Mouse (Mus musculus) MEL (cell line): ENCODE results near the gene Ggcx. TPM values are rescaled to one million over a fixed set of nuclear protein-coding genes. Genes with fewer than 3 reads are reported as not detected.
"Not testable (repeated sequence)": the region's sequence is repeated elsewhere in the genome, so short reads cannot be mapped to it uniquely, and the experiment has no call there.

Source experiments
- DNase-seq: peaks from one replicate; pipeline ENCODE4 v3.0.0; 2011; ENCODE audit warnings: low read depth, low spot score
- H3K27ac ChIP-seq: 2 replicates; pipeline ENCODE4 v1.5.1; 2012; ENCODE audit warnings: low read depth, mild to moderate bottlenecking, control low read depth, low read length, moderate library complexity; ENCODE audit not compliant: control insufficient read depth
- H3K27me3 ChIP-seq, 2 experiments: fragments of 150-350 bp in 1 of 2; sonication (generic) in 1 of 2; 2 replicates each; pipeline ENCODE4 v1.6.1; 2012; ENCODE audit warnings: low read length in 2 of 2, mild to moderate bottlenecking in 2 of 2, improper control_type of control experiment in 1 of 2, moderate library complexity in 1 of 2; ENCODE audit not compliant: insufficient read depth in 2 of 2, control insufficient read depth in 1 of 2
- H3K36me3 ChIP-seq, 2 experiments: 2 replicates each; pipeline ENCODE4 v1.6.1; 2012 to 2014; ENCODE audit warnings: low read length in 2 of 2, improper control_type of control experiment in 1 of 2, inconsistent platforms in 1 of 2, mild to moderate bottlenecking in 1 of 2; ENCODE audit not compliant: insufficient read depth in 2 of 2, control insufficient read depth in 1 of 2
- H3K4me1 ChIP-seq, 2 experiments: fragments of 150-350 bp in 1 of 2; sonication (generic) in 1 of 2; 2 replicates each; pipeline ENCODE4 v1.6.1; 2012; ENCODE audit warnings: low read length in 2 of 2, improper control_type of control experiment in 1 of 2, mild to moderate bottlenecking in 1 of 2; ENCODE audit not compliant: insufficient read depth in 2 of 2, control insufficient read depth in 1 of 2
- H3K4me3 ChIP-seq, 2 experiments: fragments of 150-350 bp in 1 of 2; sonication (generic) in 1 of 2; 2 replicates each; pipeline ENCODE4 v1.5.1; 2012; ENCODE audit warnings: low read depth in 2 of 2, low read length in 2 of 2, mild to moderate bottlenecking in 2 of 2, moderate library complexity in 2 of 2, control low read depth in 1 of 2, improper control_type of control experiment in 1 of 2; ENCODE audit not compliant: control insufficient read depth in 1 of 2, insufficient read depth in 1 of 2
- H3K79me2 ChIP-seq: 2 replicates; pipeline ENCODE4 v1.6.1; 2012; ENCODE audit warnings: mild to moderate bottlenecking, low read length, moderate library complexity; ENCODE audit not compliant: control insufficient read depth, poor library complexity, insufficient read depth
- H3K9ac ChIP-seq: 2 replicates; pipeline ENCODE4 v1.6.1; 2012; ENCODE audit warnings: low read depth, mild to moderate bottlenecking, control low read depth, low read length, moderate library complexity; ENCODE audit not compliant: control insufficient read depth, poor library complexity, severe bottlenecking
- H3K9me3 ChIP-seq: fragments of 150-350 bp; sonication (generic); replicated peaks from 2 replicates; pipeline ENCODE4 v1.6.1; 2012; ENCODE audit warnings: mild to moderate bottlenecking, low read length, improper control_type of control experiment, moderate library complexity; ENCODE audit not compliant: insufficient read depth
- BHLHE40 ChIP-seq: IDR thresholded peaks from 2 replicates; pipeline ENCODE4 v1.6.1; 2012; ENCODE audit warnings: low read depth, mild to moderate bottlenecking, inconsistent platforms, low read length, improper control_type of control experiment, borderline replicate concordance
- CHD2 ChIP-seq: IDR thresholded peaks from 2 replicates; pipeline ENCODE4 v1.6.1; 2011; ENCODE audit warnings: low read length, improper control_type of control experiment
- CTCF ChIP-seq, 3 experiments: IDR thresholded peaks in 2 of 3; conservative IDR thresholded peaks in 1 of 3; 2 replicates each; pipeline ENCODE4 v1.5.1; 2011 to 2012; ENCODE audit warnings: low read length in 3 of 3, low read depth in 2 of 3, mild to moderate bottlenecking in 2 of 3, improper control_type of control experiment in 1 of 3, inconsistent platforms in 1 of 3, mixed read lengths in 1 of 3, moderate library complexity in 1 of 3; ENCODE audit not compliant: control insufficient read depth in 1 of 3, insufficient read depth in 1 of 3, poor library complexity in 1 of 3, severe bottlenecking in 1 of 3
- ELF1 ChIP-seq: IDR thresholded peaks from 2 replicates; pipeline ENCODE4 v1.6.1; 2014; ENCODE audit warnings: low read depth, mild to moderate bottlenecking, inconsistent platforms, low read length, improper control_type of control experiment, moderate library complexity
- EP300 ChIP-seq, 2 experiments: IDR thresholded peaks; 2 replicates each; pipeline ENCODE4 v1.6.1; 2011; ENCODE audit warnings: improper control_type of control experiment in 2 of 2, low read length in 2 of 2, low read depth in 1 of 2, mild to moderate bottlenecking in 1 of 2
- ETS1 ChIP-seq: IDR thresholded peaks from 2 replicates; pipeline ENCODE4 v1.6.1; 2012; ENCODE audit warnings: low read depth, mild to moderate bottlenecking, inconsistent platforms, low read length, improper control_type of control experiment, moderate library complexity
- GATA1 ChIP-seq: IDR thresholded peaks from 2 replicates; pipeline ENCODE4 v1.6.1; 2011; ENCODE audit warnings: low read depth, low read length, improper control_type of control experiment
- HCFC1 ChIP-seq: IDR thresholded peaks from 2 replicates; pipeline ENCODE4 v1.6.1; 2012; ENCODE audit warnings: low read depth, mild to moderate bottlenecking, inconsistent platforms, low read length, improper control_type of control experiment, moderate library complexity
- KAT2A ChIP-seq: conservative IDR thresholded peaks from 2 replicates; pipeline ENCODE4 v1.6.1; 2012; ENCODE audit warnings: low read depth, low read length, improper control_type of control experiment, inconsistent platforms
- MAFK ChIP-seq: IDR thresholded peaks from 2 replicates; pipeline ENCODE4 v1.6.1; 2011; ENCODE audit warnings: low read depth, mild to moderate bottlenecking, low read length, improper control_type of control experiment, borderline replicate concordance
- MAZ ChIP-seq: IDR thresholded peaks from 2 replicates; pipeline ENCODE4 v1.6.1; 2012; ENCODE audit warnings: low read depth, mild to moderate bottlenecking, inconsistent platforms, low read length, improper control_type of control experiment
- MXI1 ChIP-seq: IDR thresholded peaks from 2 replicates; pipeline ENCODE4 v1.6.1; 2011; ENCODE audit warnings: mild to moderate bottlenecking, low read depth, low read length, improper control_type of control experiment
- MYB ChIP-seq: IDR thresholded peaks from 2 replicates; pipeline ENCODE4 v1.6.1; 2011; ENCODE audit warnings: mild to moderate bottlenecking, low read depth, low read length, improper control_type of control experiment
- NELFE ChIP-seq: IDR thresholded peaks from 2 replicates; pipeline ENCODE4 v1.6.1; 2011; ENCODE audit warnings: low read depth, low read length, improper control_type of control experiment
- POLR2A ChIP-seq, 2 experiments: IDR thresholded peaks; 2 replicates each; pipeline ENCODE4 v1.6.1; 2011 to 2012; ENCODE audit warnings: low read length in 2 of 2, mild to moderate bottlenecking in 2 of 2, control low read depth in 1 of 2, improper control_type of control experiment in 1 of 2, low read depth in 1 of 2, moderate library complexity in 1 of 2; ENCODE audit not compliant: control insufficient read depth in 1 of 2, insufficient read depth in 1 of 2, poor library complexity in 1 of 2
- POLR2AphosphoS2 ChIP-seq: IDR thresholded peaks from 2 replicates; pipeline ENCODE4 v1.6.1; 2011; ENCODE audit warnings: low read length, improper control_type of control experiment
- RCOR1 ChIP-seq: IDR thresholded peaks from 2 replicates; pipeline ENCODE4 v1.6.1; 2012; ENCODE audit warnings: low read depth, mild to moderate bottlenecking, inconsistent platforms, low read length, improper control_type of control experiment
- SIN3A ChIP-seq: IDR thresholded peaks from 2 replicates; pipeline ENCODE4 v1.6.1; 2012; ENCODE audit warnings: low read length, improper control_type of control experiment, inconsistent platforms
- SMC3 ChIP-seq: IDR thresholded peaks from 2 replicates; pipeline ENCODE4 v1.6.1; 2011; ENCODE audit warnings: low read depth, low read length, improper control_type of control experiment
- TAL1 ChIP-seq: IDR thresholded peaks from 2 replicates; pipeline ENCODE4 v1.6.1; 2012; ENCODE audit warnings: mild to moderate bottlenecking, inconsistent platforms, low read length, moderate library complexity, mixed read lengths
- TBP ChIP-seq: IDR thresholded peaks from 2 replicates; pipeline ENCODE4 v1.8.0; 2011; ENCODE audit warnings: low read depth, low read length, improper control_type of control experiment
- TCF12 ChIP-seq: IDR thresholded peaks from 2 replicates; pipeline ENCODE4 v1.6.1; 2014; ENCODE audit warnings: low read depth, mild to moderate bottlenecking, inconsistent platforms, low read length, improper control_type of control experiment, moderate library complexity
- UBTF ChIP-seq: IDR thresholded peaks from 2 replicates; pipeline ENCODE4 v1.6.1; 2012; ENCODE audit warnings: low read depth, mild to moderate bottlenecking, inconsistent platforms, low read length, improper control_type of control experiment, moderate library complexity, borderline replicate concordance; ENCODE audit not compliant: insufficient read depth
- USF1 ChIP-seq: IDR thresholded peaks from 2 replicates; pipeline ENCODE4 v1.6.1; 2014; ENCODE audit warnings: low read depth, mild to moderate bottlenecking, inconsistent platforms, low read length, improper control_type of control experiment, moderate library complexity
- USF2 ChIP-seq, 2 experiments: IDR thresholded peaks; 2 replicates each; pipeline ENCODE4 v1.6.1; 2011 to 2012; ENCODE audit warnings: improper control_type of control experiment in 2 of 2, low read length in 2 of 2, borderline replicate concordance in 1 of 2, inconsistent platforms in 1 of 2, low read depth in 1 of 2, mild to moderate bottlenecking in 1 of 2; ENCODE audit not compliant: insufficient read depth in 1 of 2
- ZC3H11A ChIP-seq: IDR thresholded peaks from 2 replicates; pipeline ENCODE4 v1.6.1; 2012; ENCODE audit warnings: low read depth, mild to moderate bottlenecking, inconsistent platforms, low read length, improper control_type of control experiment
- ZMIZ1 ChIP-seq: IDR thresholded peaks from 2 replicates; pipeline ENCODE4 v1.6.1; 2012; ENCODE audit warnings: low read depth, mild to moderate bottlenecking, inconsistent platforms, low read length, improper control_type of control experiment, moderate library complexity
- ZNF384 ChIP-seq: IDR thresholded peaks from 2 replicates; pipeline ENCODE4 v1.6.1; 2012; ENCODE audit warnings: low read depth, mild to moderate bottlenecking, inconsistent platforms, low read length, improper control_type of control experiment
- polyA plus RNA-seq, 2 experiments: library from polyadenylated mRNA; stranded (reverse) in 1 of 2; unstranded in 1 of 2; fragments of >175 nt in 1 of 2; fragments of >200 nt in 1 of 2; gene quantifications; 2 replicates each; pipeline versions ENCODE4 v1.2.1 to v1.2.4; 2012; ENCODE audit warnings: low replicate concordance in 2 of 2, low read depth in 1 of 2; ENCODE audit not compliant: insufficient read length in 2 of 2, insufficient read depth in 1 of 2, missing spikeins in 1 of 2
- total RNA-seq: library from RNA; depleted of rRNA; stranded (reverse); fragments of 300-350 nt; gene quantifications from 2 replicates; pipeline ENCODE4 v1.2.3, GENCODE M21; 2012

Gene Ggcx
- total and polyA plus RNA-seq, 3 experiments, result 5.2 to 5.4 TPM; not detected in 1

- DNase-seq, result peak; percentile 50
- TF ChIP-seq GATA1 (0 out of 2 replicates have a peak, but pooled peaks have one; percentile 29), ZNF384 (peak; percentile 90), RCOR1 (0 out of 2 replicates have a peak, but pooled peaks have one; percentile 20)
- TF ChIP-seq, all 39 proteins: peak for 3; not testable (repeated sequence) for 36
- H3K27ac ChIP-seq, result peak overlapping the region; percentile 93; the same call in 1 of the 2 replicates
These were observed 64.6 kb downstream of the Ggcx start for GRCm38 (mm10) chr6:72478691-72479090.

DNA sequence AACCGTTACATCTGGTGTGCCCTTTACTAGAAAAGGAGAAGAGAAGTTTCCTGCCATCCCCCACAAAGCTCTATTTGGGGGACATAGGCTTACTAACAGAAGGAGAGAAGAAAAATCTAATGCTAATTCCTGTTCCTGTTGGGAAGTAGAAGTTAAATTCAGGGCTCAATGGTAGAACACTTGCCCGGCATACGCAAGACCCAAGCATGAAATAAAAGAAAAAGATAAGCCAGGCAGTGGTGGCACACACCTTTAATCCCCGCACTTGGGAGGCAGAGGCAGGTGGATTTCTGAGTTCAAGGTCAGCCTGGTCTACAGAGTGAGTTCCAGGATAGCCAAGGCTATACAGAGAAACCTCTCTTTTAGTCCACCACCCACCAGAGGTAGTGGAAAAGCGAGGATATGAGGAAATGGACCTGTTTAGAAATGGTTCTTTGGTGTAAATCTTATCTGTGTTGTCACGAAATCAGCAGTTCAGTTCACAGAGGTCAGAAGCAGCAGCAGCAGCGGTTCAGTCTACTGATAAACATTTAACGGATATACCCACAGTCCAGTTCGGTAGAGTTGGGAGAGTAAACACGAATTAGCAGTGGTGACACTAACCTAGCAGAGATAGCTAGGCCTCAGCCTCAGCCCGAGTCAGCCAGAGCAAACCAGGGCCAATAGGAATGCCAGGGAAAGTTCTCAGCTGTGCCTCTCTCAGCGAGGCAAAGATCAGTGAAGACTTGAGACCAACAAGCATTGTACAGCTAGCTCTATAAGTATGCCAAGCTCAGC is 65.7 kb downstream of the Ggcx start:
- Histone ChIP-seq H3K9ac (peak overlapping the region; percentile 48), H3K4me3 (peak overlapping the region; percentile 7 to 29; a peak in 3 of 4 replicates), H3K9me3 (no peaks in the 10 kb centered on the region), H3K36me3 (peaks cover 0 to 39% of the 10 kb centered on the region in 2 experiments; a peak in 2 of 4 replicates), H3K27ac (peak overlapping the region; percentile 93), H3K27me3 (no peaks in the 10 kb centered on the region), H3K4me1 (peaks cover 35 to 42% of the 10 kb centered on the region in 2 experiments), H3K79me2 (no peaks in the 10 kb centered on the region)
- TF ChIP-seq CTCF (IDR thresholded peaks at IDR 0.05 in 2 of 3, conservative IDR thresholded peaks at IDR 0.05 in 1 of 3; ENCODE audit: control insufficient read depth in 1 of 3, insufficient read depth in 1 of 3, low read depth in 2 of 3, low read length in 3 of 3, poor library complexity in 1 of 3, severe bottlenecking in 1 of 3) (no peak), MYB (peak; percentile 87), SIN3A (peak; percentile 65; the same call in 1 of the 2 replicates), POLR2A (IDR thresholded peaks at IDR 0.05; ENCODE audit: control insufficient read depth in 1 of 2, insufficient read depth in 1 of 2, low read depth in 1 of 2, low read length in 2 of 2, poor library complexity in 1 of 2) (no peak), TCF12 (no peak; the same call in none of the 2 replicates), EP300 (IDR thresholded peaks at IDR 0.05; ENCODE audit: low read depth in 1 of 2, low read length in 2 of 2) (peak; percentile 57 to 62; a peak in 3 of 4 replicates), ZNF384 (0 out of 2 replicates have a peak, but pooled peaks have one; percentile 10), SMC3 (no peak), KAT2A (peak; percentile 10; the same call in 1 of the 2 replicates), HCFC1 (peak; percentile 26), MAZ (no peak), NELFE (0 out of 2 replicates have a peak, but pooled peaks have one; percentile 20), ZMIZ1 (no peak), ELF1 (no peak), MXI1 (no peak), USF1 (no peak), CHD2 (no peak), ETS1 (no peak), UBTF (no peak), BHLHE40 (peak; percentile 33; the same call in 1 of the 2 replicates), ZC3H11A (no peak), GATA1 (peak; percentile 60), MAFK (no peak), USF2 (IDR thresholded peaks at IDR 0.05; ENCODE audit: borderline replicate concordance in 1 of 2, insufficient read depth in 1 of 2, low read depth in 1 of 2, low read length in 2 of 2) (no peak), TBP (peak; percentile 91), POLR2AphosphoS2 (no peak), TAL1 (no peak)
- DNase-seq, result peak; percentile 82

More at GRCm38 (mm10) chr6:72478691-72479090, 64.6 kb downstream of the Ggcx start:
- Histone ChIP-seq H3K36me3 (peaks cover 0 to 39% of the 10 kb centered on the region in 2 experiments; a peak in 2 of 4 replicates), H3K4me1 (peaks cover 35 to 42% of the 10 kb centered on the region in 2 experiments)
- not testable (repeated sequence) for H3K27me3 ChIP-seq, H3K79me2 ChIP-seq, H3K9me3 ChIP-seq, H3K4me3 ChIP-seq, H3K9ac ChIP-seq
